In the genomic region with DNA sequence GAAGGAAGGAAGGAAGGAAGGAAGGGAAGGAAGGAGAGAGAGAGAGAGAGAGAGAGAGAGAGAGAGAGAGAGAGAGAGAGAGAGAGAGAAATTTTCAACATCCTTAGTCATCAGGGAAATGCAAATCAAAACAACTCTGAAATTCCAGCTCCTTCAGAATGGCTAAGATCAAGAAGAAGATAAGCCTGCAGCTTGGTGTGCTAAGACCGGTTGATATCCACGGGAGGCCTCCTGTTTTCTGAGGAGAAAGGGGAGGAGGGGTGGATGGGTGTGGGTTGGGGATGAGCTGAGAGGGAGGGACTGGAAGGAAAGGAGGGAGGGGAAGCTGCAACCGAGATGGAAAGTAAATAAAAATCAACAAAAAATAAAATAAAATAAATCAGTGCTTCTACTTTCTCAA, we compare ENCODE assay signal across 29 mouse cellular contexts. TPM values are rescaled to one million over a fixed set of nuclear protein-coding genes. Genes with fewer than 3 reads are reported as not detected.
"Had no signal": no experiment of that assay in that cellular context is flagged by ENCODE, and none has a peak within 500 bp of the region (broad histone marks: within the 10 kb centered on the region; RNA-seq: fewer than 3 reads in every experiment).

No protein-coding gene starts in this region.

- H3K27ac ChIP-seq: kidney, embryonic 15.5 days; layer of hippocampus, adult 2 months; left cerebral cortex, adult 2 months; liver, embryonic 14.5 days; lung, embryonic 15.5 days; macrophage; midbrain, embryonic 12.5 days; midbrain, embryonic 15.5 days; neural tube, embryonic 12.5 days; neural tube, embryonic 15.5 days; stomach, postnatal 0 days had no signal

- H3K27me3 ChIP-seq: kidney, embryonic 15.5 days; lung, embryonic 15.5 days; midbrain, embryonic 12.5 days; midbrain, embryonic 15.5 days; neural tube, embryonic 12.5 days; neural tube, embryonic 15.5 days had no signal

- H3K4me3 ChIP-seq: kidney, embryonic 15.5 days; layer of hippocampus, adult 2 months; left cerebral cortex, adult 2 months; lung, embryonic 15.5 days; midbrain, embryonic 12.5 days; midbrain, embryonic 15.5 days; neural tube, embryonic 12.5 days; neural tube, embryonic 15.5 days had no signal

- H3K9ac ChIP-seq: kidney, embryonic 15.5 days; liver, embryonic 14.5 days; lung, embryonic 15.5 days; midbrain, embryonic 12.5 days; midbrain, embryonic 15.5 days; neural tube, embryonic 12.5 days; neural tube, embryonic 15.5 days had no signal

- H3K4me1 ChIP-seq: midbrain, embryonic 15.5 days; neural tube, embryonic 12.5 days; neural tube, embryonic 15.5 days had no signal

- H3K9me3 ChIP-seq: kidney, embryonic 15.5 days; lung, embryonic 15.5 days; midbrain, embryonic 12.5 days; midbrain, embryonic 15.5 days; neural tube, embryonic 12.5 days; neural tube, embryonic 15.5 days had no signal

- ATAC-seq: midbrain, embryonic 15.5 days had no signal

- DNase-seq: kidney, adult 11 months; kidney, adult 8-10 months; kidney, postnatal 14 days; layer of hippocampus, postnatal 36 days; lung, adult 18-20 months; lung, postnatal 14 days; right cerebral cortex, adult 18-20 months; right cerebral cortex, postnatal 14 days; right cerebral cortex, postnatal 4 days; thymus, adult 2 months; thymus, postnatal 14 days; thymus, postnatal 4 days had no signal

- H3K4me2 ChIP-seq: kidney, embryonic 15.5 days; lung, embryonic 15.5 days; midbrain, embryonic 12.5 days; midbrain, embryonic 15.5 days; neural tube, embryonic 12.5 days; neural tube, embryonic 15.5 days had no signal

- H3K36me3 ChIP-seq: kidney, embryonic 15.5 days; lung, embryonic 15.5 days; midbrain, embryonic 12.5 days; midbrain, embryonic 15.5 days; neural tube, embryonic 12.5 days; neural tube, embryonic 15.5 days had no signal

RNA-seq across cellular contexts. Expression of a gene that starts 1.0 kb away (rescaled TPM):
- total RNA-seq: layer of hippocampus, postnatal 36 days; left cerebral cortex, postnatal 36 days; megakaryocyte, adult 5-6 weeks had no signal
- polyA plus RNA-seq: limb, embryonic 11.5 days; macrophage; midbrain, embryonic 12.5 days; midbrain, embryonic 15.5 days; neural tube, embryonic 12.5 days had no signal

RNA-seq across cellular contexts. Expression of a gene that starts 6.3 kb away (rescaled TPM):
- polyA plus RNA-seq: macrophage had no signal

RNA-seq across cellular contexts. Expression of a gene that starts 38.3 kb away (rescaled TPM):
- total RNA-seq: megakaryocyte, adult 5-6 weeks had no signal
- polyA plus RNA-seq: macrophage had no signal

RNA-seq across cellular contexts. Expression of a gene that starts 57.8 kb away (rescaled TPM):
- total RNA-seq: layer of hippocampus, adult 2 months; layer of hippocampus, postnatal 10 days; layer of hippocampus, postnatal 36 days; left cerebral cortex, adult 2 months; left cerebral cortex, postnatal 10 days; left cerebral cortex, postnatal 36 days; megakaryocyte, adult 5-6 weeks had no signal
- polyA plus RNA-seq: limb, embryonic 11.5 days; macrophage; midbrain, embryonic 12.5 days; midbrain, embryonic 15.5 days; neural tube, embryonic 15.5 days; stomach, embryonic 14.5 days had no signal
